In genomic region chr1:165763635-165764372, GRCm38 (mm10) we compare ENCODE assay signal across 7 mouse cellular contexts. TPM values are rescaled to one million over a fixed set of nuclear protein-coding genes. Genes with fewer than 3 reads are reported as not detected.
DNase-seq lines count a peak whose midpoint lies in the region; ATAC-seq and TF ChIP-seq lines count a peak whose summit lies in the region.

Creg1 (plus strand) TSS chr1:165763746.

- H3K4me3 ChIP-seq in intestine, postnatal 0 days (ENCODE audit: low read depth, low read length): peak within 1 kb of the TSS; percentile 85
- peak within 1 kb of the TSS; percentile 77 for H3K4me3 ChIP-seq in midbrain, embryonic 12.5 days
- peak within 1 kb of the TSS; percentile 93 for H3K4me3 ChIP-seq in small intestine, adult 2 months (ENCODE audit: low read depth, low read length)

- peak; percentile 93 for TF ChIP-seq POLR2A in small intestine, adult 2 months (IDR thresholded peaks at IDR 0.05; ENCODE audit: low read depth, low read length)

- H3K9me3 ChIP-seq in intestine, postnatal 0 days (ENCODE audit: control insufficient read depth): no peaks in the 10 kb centered on the region
- no peaks in the 10 kb centered on the region for H3K9me3 ChIP-seq in midbrain, embryonic 12.5 days

- H3K27ac ChIP-seq in intestine, postnatal 0 days (ENCODE audit: low read depth, low read length): peak within 1 kb of the TSS; percentile 84
- H3K27ac ChIP-seq in midbrain, embryonic 12.5 days (replicated peaks): 0 out of 2 replicates have a peak within 1 kb of the TSS, but pooled peaks have one; percentile 25
- peak within 1 kb of the TSS; percentile 63 for H3K27ac ChIP-seq in small intestine, adult 2 months (ENCODE audit: insufficient read depth, low read depth, low read length)

- peak within 1 kb of the TSS; percentile 94 for H3K4me2 ChIP-seq in intestine, postnatal 0 days (replicated peaks; ENCODE audit: low read depth)
- H3K4me2 ChIP-seq in midbrain, embryonic 12.5 days (replicated peaks): peak within 1 kb of the TSS; percentile 96

- ATAC-seq in intestine, postnatal 0 days: peak; percentile 96
- peak; percentile 99 for ATAC-seq in midbrain, embryonic 12.5 days (ENCODE audit: low FRiP score, low read depth)

- DNase-seq in adrenal gland, adult 2 months: peak; percentile 97
- DNase-seq in embryo, embryonic 11.5 days (ENCODE audit: low read depth, low spot score): peak; percentile 80
- peak; percentile 79 to 91 for DNase-seq in gastrocnemius, postnatal 4 days (ENCODE audit: low spot score in 2 of 2)
- DNase-seq in left cerebral cortex, postnatal 4 days: peak; percentile 92

- TF ChIP-seq CTCF in intestine, postnatal 0 days (IDR thresholded peaks at IDR 0.05; ENCODE audit: low read depth): no peak
- TF ChIP-seq CTCF in small intestine, adult 2 months (IDR thresholded peaks at IDR 0.05; ENCODE audit: extremely low read depth, insufficient read length, insufficient replicate concordance, low read depth, low read length): no peak

- WGBS in intestine, postnatal 0 days: under 1% methylated on average over 57 of the region's 57 CpGs
- under 1% methylated on average over 57 of the region's 57 CpGs for WGBS in midbrain, embryonic 12.5 days
- WGBS in small intestine, adult 2 months: under 1% methylated on average over 57 of the region's 57 CpGs

- no peaks in the 10 kb centered on the region for H3K4me1 ChIP-seq in intestine, postnatal 0 days (replicated peaks; ENCODE audit: control insufficient read depth, insufficient read depth, low read length)
- peaks cover 9% of the 10 kb centered on the region for H3K4me1 ChIP-seq in midbrain, embryonic 12.5 days
- H3K4me1 ChIP-seq in small intestine, adult 2 months (ENCODE audit: control insufficient read depth, insufficient read depth, insufficient read length, low read length): peaks cover 7% of the 10 kb centered on the region

- no peaks in the 10 kb centered on the region for H3K27me3 ChIP-seq in intestine, postnatal 0 days (replicated peaks; ENCODE audit: control insufficient read depth, insufficient read depth, low read length)
- peaks cover 35% of the 10 kb centered on the region for H3K27me3 ChIP-seq in midbrain, embryonic 12.5 days
- H3K27me3 ChIP-seq in small intestine, adult 2 months (ENCODE audit: control insufficient read depth, insufficient read depth, low read length): no peaks in the 10 kb centered on the region

- intact Hi-C loops in left cerebral cortex, postnatal 4 days (cut with DNase I): no loop called here

- peak within 1 kb of the TSS; percentile 75 for H3K9ac ChIP-seq in intestine, postnatal 0 days (ENCODE audit: low read depth, low read length)
- peak within 1 kb of the TSS; percentile 73 for H3K9ac ChIP-seq in midbrain, embryonic 12.5 days (replicated peaks)

- H3K36me3 ChIP-seq in intestine, postnatal 0 days (ENCODE audit: control insufficient read depth, insufficient read depth): no peaks in the 10 kb centered on the region
- H3K36me3 ChIP-seq in midbrain, embryonic 12.5 days: no peaks in the 10 kb centered on the region
- no peaks in the 10 kb centered on the region for H3K36me3 ChIP-seq in small intestine, adult 2 months (ENCODE audit: control insufficient read depth, insufficient read depth, low read length)

RNA-seq across cellular contexts. Expression of gene Creg1, which starts in this region (rescaled TPM):
- total RNA-seq in adrenal gland, adult 2 months (2021): 100 to 1,000 TPM in 1 of 2 experiments, 10 to 100 TPM in 1; 66.0 to 104 TPM
- polyA plus RNA-seq in adrenal gland, adult 2 months (2012; rRNA removed): 76.1 and 88.4 TPM in 2 replicates
- 10 to 100 TPM; 27.5 to 28.3 TPM for total RNA-seq in gastrocnemius, postnatal 4 days (2021)
- polyA plus RNA-seq in intestine, postnatal 0 days (2015; fragmentation: Nextera tagmentation; extraction: Ambion mirVana): 195 and 201 TPM in 2 replicates
- total RNA-seq in left cerebral cortex, postnatal 4 days (2021): 10 to 100 TPM; 14.0 to 17.9 TPM
- polyA plus RNA-seq in midbrain, embryonic 12.5 days (2016; fragmentation: Nextera tagmentation; extraction: Ambion mirVana): 27.1 and 31.6 TPM in 2 replicates
- 29.4 and 48.2 TPM in 2 replicates for polyA plus RNA-seq in small intestine, adult 2 months (2012; rRNA removed)

Comparison
In these comparisons a context has a peak if more than half of its experiments do, and no peak if none do; other contexts are left out.
1. Peak in every context shown above with its lines: DNase-seq, ATAC-seq, H3K4me3 ChIP-seq and H3K27ac ChIP-seq.
2. H3K27ac ChIP-seq: peak in every context shown above with its lines; median percentile 84 in intestine, postnatal 0 days; 63 in small intestine, adult 2 months; 25 in midbrain, embryonic 12.5 days.